Mouse (Mus musculus): Measurements from ENCODE around the gene Ces1c.

DNA sequence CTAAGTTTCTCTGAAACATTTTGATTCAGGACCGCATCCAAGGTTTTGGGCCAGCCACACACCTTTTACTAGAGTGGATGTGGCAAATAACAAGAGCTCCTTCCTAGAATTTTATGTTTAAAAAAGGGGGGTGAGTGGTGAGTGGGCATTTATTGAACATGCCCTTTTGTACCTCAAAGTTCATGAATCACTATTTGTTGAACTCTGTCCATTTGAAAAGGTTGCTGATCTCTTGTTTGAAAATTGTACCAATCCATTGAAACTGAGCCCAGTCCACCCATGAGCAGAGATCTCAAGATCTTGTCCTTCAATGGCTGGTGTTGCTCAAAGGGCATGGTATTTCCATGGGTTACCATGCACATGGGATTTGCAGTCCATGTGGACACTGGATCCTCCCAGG lies 32.3 kb upstream of the Ces1c start:
- TF ChIP-seq CTCF (IDR thresholded peaks at IDR 0.05; ENCODE audit: low read depth, low read length) (no peak), POLR2A (IDR thresholded peaks at IDR 0.05; ENCODE audit: extremely low read depth, insufficient read depth, low read length) (no peak)
